25 mouse cellular contexts compared by ENCODE assay signal in the genomic region with DNA sequence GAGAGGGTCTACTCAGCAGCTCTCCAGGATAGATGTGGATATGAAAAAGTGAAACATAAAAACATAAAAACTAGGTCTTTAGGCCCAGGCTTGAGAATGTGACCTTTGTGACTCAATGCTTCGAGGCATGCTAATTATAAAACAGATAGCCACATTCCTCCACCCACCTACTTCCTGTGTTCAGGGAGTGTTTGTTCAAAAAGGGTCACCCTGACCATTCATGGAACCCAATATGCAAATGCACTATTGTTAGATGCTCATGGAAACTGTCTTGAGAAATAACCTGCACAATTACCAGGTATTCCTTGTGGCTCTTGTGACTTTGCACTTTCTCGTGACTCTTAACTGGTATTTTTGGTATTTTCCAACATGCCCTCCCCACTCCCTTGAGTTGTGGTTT. TPM values are rescaled to one million over a fixed set of nuclear protein-coding genes. Genes with fewer than 3 reads are reported as not detected.
DNase-seq lines count a peak whose midpoint lies in the region; ATAC-seq and TF ChIP-seq lines count a peak whose summit lies in the region.
"Had no signal": no experiment of that assay in that cellular context is flagged by ENCODE, and none has a peak within 500 bp of the region (broad histone marks: within the 10 kb centered on the region; RNA-seq: fewer than 3 reads in every experiment).

No protein-coding gene starts in this region.

- 62% methylated on average over 2 of the region's 2 CpGs for WGBS in liver, embryonic 12.5 days (ENCODE audit: insufficient replicate concordance)

- no peak overlapping the region for H3K4me3 ChIP-seq in ES-Bruce4 (ENCODE audit: low read depth, low read length)
- H3K4me3 ChIP-seq in liver, embryonic 12.5 days: no peak overlapping the region
- H3K4me3 ChIP-seq: embryonic facial prominence, embryonic 10.5 days; embryonic facial prominence, embryonic 12.5 days; forebrain, embryonic 13.5 days; forebrain, embryonic 15.5 days had no signal

- TF ChIP-seq EP300 in ES-Bruce4 (IDR thresholded peaks at IDR 0.05; ENCODE audit: insufficient read depth, low read depth, low read length): no peak

- no peak overlapping the region for H3K9ac ChIP-seq in ES-Bruce4 (ENCODE audit: low read depth, poor library complexity, severe bottlenecking)
- no peak overlapping the region for H3K9ac ChIP-seq in liver, embryonic 12.5 days
- H3K9ac ChIP-seq: embryonic facial prominence, embryonic 12.5 days; forebrain, embryonic 13.5 days; forebrain, embryonic 15.5 days; forebrain, postnatal 0 days had no signal

- TF ChIP-seq POLR2A in ES-Bruce4 (IDR thresholded peaks at IDR 0.05; ENCODE audit: insufficient read depth, low read length): no peak

- ATAC-seq in liver, embryonic 12.5 days: no peak
- ATAC-seq: activated CD4-positive, CD25-positive, alpha-beta regulatory T cell, adult 4 months; CD4-positive, CD25-positive, alpha-beta regulatory T cell, adult 4 months; forebrain, embryonic 13.5 days; forebrain, embryonic 15.5 days; forebrain, postnatal 0 days; Patski had no signal

- H3K36me3 ChIP-seq in ES-Bruce4 (ENCODE audit: control insufficient read depth, insufficient read depth, low read length, poor library complexity, severe bottlenecking): no peaks in the 10 kb centered on the region; the same call in 1 of the 2 replicates
- no peaks in the 10 kb centered on the region for H3K36me3 ChIP-seq in liver, embryonic 12.5 days
- H3K36me3 ChIP-seq: embryonic facial prominence, embryonic 10.5 days; embryonic facial prominence, embryonic 12.5 days; forebrain, embryonic 15.5 days; G1E had no signal

- no peak for TF ChIP-seq CTCF in ES-Bruce4 (IDR thresholded peaks at IDR 0.05; ENCODE audit: low read depth, low read length)

- DNase-seq in 3T3-L1 (ENCODE audit: low read depth, low spot score) (peak; percentile 29), R1 (ENCODE audit: low read depth, low spot score) (peak; percentile 91)
- DNase-seq in gastrocnemius, postnatal 36 days: no peak
- DNase-seq in kidney, postnatal 14 days: no peak
- DNase-seq: adrenal gland, adult 8-10 months; adrenal gland, postnatal 14 days; adrenal gland, postnatal 36 days; B cell, adult 2 months; cerebellum, adult 11-12 months; cerebellum, adult 2 months; cerebellum, adult 9-10 months; cerebellum, postnatal 10 days; cerebellum, postnatal 25 days; forebrain, postnatal 0 days had no signal

- intact Hi-C loops in gastrocnemius, postnatal 36 days (cut with DNase I): no loop called here

- 0 out of 2 replicates have a peak overlapping the region, but pooled peaks have one; percentile 36 for H3K27ac ChIP-seq in ES-Bruce4 (ENCODE audit: insufficient read depth, low read length)
- no peak overlapping the region for H3K27ac ChIP-seq in liver, embryonic 12.5 days
- H3K27ac ChIP-seq: embryonic facial prominence, embryonic 10.5 days; embryonic facial prominence, embryonic 12.5 days; forebrain, embryonic 13.5 days; forebrain, embryonic 15.5 days had no signal

- no peaks in the 10 kb centered on the region for H3K4me1 ChIP-seq in ES-Bruce4 (ENCODE audit: control insufficient read depth, insufficient read depth, low read length)
- H3K4me1 ChIP-seq in liver, embryonic 12.5 days: no peaks in the 10 kb centered on the region
- H3K4me1 ChIP-seq: embryonic facial prominence, embryonic 10.5 days; embryonic facial prominence, embryonic 12.5 days; forebrain, embryonic 13.5 days; forebrain, embryonic 15.5 days had no signal

- no peaks in the 10 kb centered on the region for H3K27me3 ChIP-seq in ES-Bruce4 (ENCODE audit: control insufficient read depth, insufficient read depth, low read length, poor library complexity, severe bottlenecking)
- no peaks in the 10 kb centered on the region for H3K27me3 ChIP-seq in liver, embryonic 12.5 days (replicated peaks)
- H3K27me3 ChIP-seq: CH12.LX; embryonic facial prominence, embryonic 12.5 days; forebrain, embryonic 13.5 days; forebrain, embryonic 15.5 days; Patski had no signal

- peaks cover 18% of the 10 kb centered on the region for H3K9me3 ChIP-seq in ES-Bruce4 (replicated peaks; ENCODE audit: control insufficient read depth, insufficient read depth, low read length, poor library complexity, severe bottlenecking)
- no peaks in the 10 kb centered on the region for H3K9me3 ChIP-seq in liver, embryonic 12.5 days (replicated peaks)
- H3K9me3 ChIP-seq: embryonic facial prominence, embryonic 10.5 days; embryonic facial prominence, embryonic 12.5 days; forebrain, embryonic 13.5 days; forebrain, embryonic 15.5 days; G1E had no signal

- H3K4me2 ChIP-seq in liver, embryonic 12.5 days: no peak overlapping the region
- H3K4me2 ChIP-seq: embryonic facial prominence, embryonic 12.5 days; forebrain, embryonic 13.5 days; forebrain, embryonic 15.5 days had no signal

RNA-seq across cellular contexts. Expression of gene Phf3, which starts 25.0 kb away (rescaled TPM):
- 197 and 203 TPM in 2 replicates for polyA plus RNA-seq in ES-Bruce4 (2011; ENCODE audit: insufficient read depth, insufficient read length, low read depth, missing spikeins)
- polyA plus RNA-seq in liver, embryonic 12.5 days (2016; fragmentation: Nextera tagmentation; extraction: Ambion mirVana): 24.1 and 25.0 TPM in 2 replicates
- total RNA-seq in gastrocnemius, postnatal 36 days (2021): 10 to 100 TPM; 24.0 to 30.9 TPM

Comparison
In these comparisons a context has a peak if more than half of its experiments do, and no peak if none do; other contexts are left out.
1. DNase-seq: peak in 3T3-L1 (single experiment) and R1 (single experiment); none in gastrocnemius, postnatal 36 days (0 of 2) and kidney, postnatal 14 days (single experiment).